Mouse (Mus musculus): ENCODE data around the gene Gpld1. TPM values are rescaled to one million over a fixed set of nuclear protein-coding genes. Genes with fewer than 3 reads are reported as not detected.

Gpld1 gene
- polyA plus RNA-seq, 1 experiment = 1.1 TPM

- TF ChIP-seq CTCF (IDR thresholded peaks at IDR 0.05; ENCODE audit: borderline replicate concordance, insufficient read depth, low read length) (no peak), POLR2A (IDR thresholded peaks at IDR 0.05; ENCODE audit: low read depth, low read length) (no peak)
- no peak overlapping the region for H3K4me3 ChIP-seq (ENCODE audit: insufficient read depth, low read length)
- H3K4me1 ChIP-seq (ENCODE audit: control insufficient read depth, insufficient read depth, low read length) = 0 out of 2 replicates have a peak, but pooled peaks cover 2% of the 10 kb centered on the region
- H3K27ac ChIP-seq (ENCODE audit: insufficient read depth, low read length) = no peak overlapping the region
Observed at GRCm38 (mm10) chr13:24943303-24943702, 351 bp downstream of the Gpld1 start.

GRCm38 (mm10) chr13:24945567-24945966 lies 2.6 kb downstream of the Gpld1 start:
- Histone ChIP-seq H3K4me1 (ENCODE audit: control insufficient read depth, insufficient read depth, low read length) (no peaks in the 10 kb centered on the region), H3K4me3 (ENCODE audit: insufficient read depth, low read length) (no peak overlapping the region), H3K27ac (ENCODE audit: insufficient read depth, low read length) (no peak overlapping the region)
- TF ChIP-seq POLR2A (IDR thresholded peaks at IDR 0.05; ENCODE audit: low read depth, low read length) (no peak), CTCF (IDR thresholded peaks at IDR 0.05; ENCODE audit: borderline replicate concordance, insufficient read depth, low read length) (no peak)

GRCm38 (mm10) chr13:24947158-24947557 lies 4.2 kb downstream of the Gpld1 start:
- Histone ChIP-seq H3K4me1 (ENCODE audit: control insufficient read depth, insufficient read depth, low read length) (no peaks in the 10 kb centered on the region), H3K4me3 (ENCODE audit: insufficient read depth, low read length) (no peak overlapping the region), H3K27ac (ENCODE audit: insufficient read depth, low read length) (no peak overlapping the region)
- no peak for TF ChIP-seq POLR2A (IDR thresholded peaks at IDR 0.05; ENCODE audit: low read depth, low read length)
- no peak for TF ChIP-seq CTCF (IDR thresholded peaks at IDR 0.05; ENCODE audit: borderline replicate concordance, insufficient read depth, low read length)

GRCm38 (mm10) chr13:24948870-24949269 lies 5.9 kb downstream of the Gpld1 start:
- H3K4me3 ChIP-seq (ENCODE audit: insufficient read depth, low read length) = no peak overlapping the region
- no peaks in the 10 kb centered on the region for H3K4me1 ChIP-seq (ENCODE audit: control insufficient read depth, insufficient read depth, low read length)
- no peak for TF ChIP-seq CTCF (IDR thresholded peaks at IDR 0.05; ENCODE audit: borderline replicate concordance, insufficient read depth, low read length)
- no peak for TF ChIP-seq POLR2A (IDR thresholded peaks at IDR 0.05; ENCODE audit: low read depth, low read length)

GRCm38 (mm10) chr13:24952659-24953058 lies 9.7 kb downstream of the Gpld1 start:
- TF ChIP-seq POLR2A (IDR thresholded peaks at IDR 0.05; ENCODE audit: low read depth, low read length) = no peak
- TF ChIP-seq CTCF (IDR thresholded peaks at IDR 0.05; ENCODE audit: borderline replicate concordance, insufficient read depth, low read length) = no peak
- Histone ChIP-seq H3K4me1 (ENCODE audit: control insufficient read depth, insufficient read depth, low read length) (no peaks in the 10 kb centered on the region), H3K4me3 (ENCODE audit: insufficient read depth, low read length) (no peak overlapping the region), H3K27ac (ENCODE audit: insufficient read depth, low read length) (no peak overlapping the region)

More at GRCm38 (mm10) chr13:24948870-24949269, 5.9 kb downstream of the Gpld1 start:
- no peak overlapping the region for H3K27ac ChIP-seq (ENCODE audit: insufficient read depth, low read length)

GRCm38 (mm10) chr13:24955091-24955490 lies 12.1 kb downstream of the Gpld1 start:
- Histone ChIP-seq H3K4me1 (ENCODE audit: control insufficient read depth, insufficient read depth, low read length) (no peaks in the 10 kb centered on the region), H3K27ac (ENCODE audit: insufficient read depth, low read length) (no peak overlapping the region), H3K4me3 (ENCODE audit: insufficient read depth, low read length) (no peak overlapping the region)
- no peak for TF ChIP-seq CTCF (IDR thresholded peaks at IDR 0.05; ENCODE audit: borderline replicate concordance, insufficient read depth, low read length)
- TF ChIP-seq POLR2A (IDR thresholded peaks at IDR 0.05; ENCODE audit: low read depth, low read length) = no peak

- Histone ChIP-seq H3K4me3 (ENCODE audit: insufficient read depth, low read length) (no peak overlapping the region), H3K4me1 (ENCODE audit: control insufficient read depth, insufficient read depth, low read length) (no peaks in the 10 kb centered on the region), H3K27ac (ENCODE audit: insufficient read depth, low read length) (no peak overlapping the region)
- TF ChIP-seq CTCF (IDR thresholded peaks at IDR 0.05; ENCODE audit: borderline replicate concordance, insufficient read depth, low read length) (no peak), POLR2A (IDR thresholded peaks at IDR 0.05; ENCODE audit: low read depth, low read length) (no peak)
Observed at GRCm38 (mm10) chr13:24955500-24955899, 12.5 kb downstream of the Gpld1 start.

GRCm38 (mm10) chr13:24958671-24959070 lies 15.7 kb downstream of the Gpld1 start:
- no peak for TF ChIP-seq CTCF (IDR thresholded peaks at IDR 0.05; ENCODE audit: borderline replicate concordance, insufficient read depth, low read length)
- no peak for TF ChIP-seq POLR2A (IDR thresholded peaks at IDR 0.05; ENCODE audit: low read depth, low read length)
- Histone ChIP-seq H3K4me1 (ENCODE audit: control insufficient read depth, insufficient read depth, low read length) (no peaks in the 10 kb centered on the region), H3K27ac (ENCODE audit: insufficient read depth, low read length) (no peak overlapping the region), H3K4me3 (ENCODE audit: insufficient read depth, low read length) (no peak overlapping the region)

- TF ChIP-seq POLR2A (IDR thresholded peaks at IDR 0.05; ENCODE audit: low read depth, low read length) = no peak
- TF ChIP-seq CTCF (IDR thresholded peaks at IDR 0.05; ENCODE audit: borderline replicate concordance, insufficient read depth, low read length) = no peak
- Histone ChIP-seq H3K4me3 (ENCODE audit: insufficient read depth, low read length) (no peak overlapping the region), H3K27ac (ENCODE audit: insufficient read depth, low read length) (no peak overlapping the region), H3K4me1 (ENCODE audit: control insufficient read depth, insufficient read depth, low read length) (no peaks in the 10 kb centered on the region)
Observed at GRCm38 (mm10) chr13:24960084-24960483, 17.1 kb downstream of the Gpld1 start.

- Histone ChIP-seq H3K4me1 (ENCODE audit: control insufficient read depth, insufficient read depth, low read length) (no peaks in the 10 kb centered on the region), H3K4me3 (ENCODE audit: insufficient read depth, low read length) (no peak overlapping the region), H3K27ac (ENCODE audit: insufficient read depth, low read length) (no peak overlapping the region)
- TF ChIP-seq POLR2A (IDR thresholded peaks at IDR 0.05; ENCODE audit: low read depth, low read length) (no peak), CTCF (IDR thresholded peaks at IDR 0.05; ENCODE audit: borderline replicate concordance, insufficient read depth, low read length) (no peak)
Observed at GRCm38 (mm10) chr13:24962119-24962518, 19.2 kb downstream of the Gpld1 start.
